Mouse (Mus musculus): ENCODE results near the gene Tm4sf1. TPM values are rescaled to one million over a fixed set of nuclear protein-coding genes. Genes with fewer than 3 reads are reported as not detected.

The Tm4sf1 gene
- polyA plus RNA-seq, 1 experiment, result 43.1 TPM

DNA sequence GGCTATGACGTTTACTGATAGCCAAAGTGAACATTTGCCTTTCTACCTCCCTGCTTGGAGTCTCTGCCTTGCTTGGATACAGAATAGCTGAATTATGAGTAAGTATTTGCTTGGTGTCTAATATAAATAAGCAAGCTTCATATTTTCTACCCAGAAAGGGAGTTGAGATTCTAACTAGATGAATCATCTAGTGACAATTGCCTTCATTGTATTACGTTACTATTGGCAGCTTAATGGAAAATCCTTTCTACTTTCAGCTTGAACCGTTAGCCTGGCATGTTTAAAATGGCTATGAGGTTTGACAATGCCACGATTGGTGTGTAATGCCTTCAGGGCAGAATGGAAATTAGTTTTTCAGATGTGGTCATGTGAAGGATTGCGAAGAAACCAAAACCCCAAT is 2.7 kb upstream of the Tm4sf1 start:
- no peak for TF ChIP-seq CTCF (IDR thresholded peaks at IDR 0.05; ENCODE audit: extremely low read depth, insufficient read depth, low read length)
- Histone ChIP-seq H3K27ac (ENCODE audit: insufficient read depth, low read length) (no peak overlapping the region), H3K4me1 (ENCODE audit: control insufficient read depth, insufficient read depth, low read length) (no peaks in the 10 kb centered on the region; the same call in 1 of the 2 replicates), H3K4me3 (ENCODE audit: insufficient read depth, low read length) (no peak overlapping the region)

GRCm38 (mm10) chr3:57304050-57304449 is 2.3 kb upstream of the Tm4sf1 start:
- Histone ChIP-seq H3K27ac (ENCODE audit: insufficient read depth, low read length) (no peak overlapping the region), H3K4me1 (ENCODE audit: control insufficient read depth, insufficient read depth, low read length) (no peaks in the 10 kb centered on the region; the same call in 1 of the 2 replicates), H3K4me3 (ENCODE audit: insufficient read depth, low read length) (no peak overlapping the region)
- TF ChIP-seq CTCF (IDR thresholded peaks at IDR 0.05; ENCODE audit: extremely low read depth, insufficient read depth, low read length) (no peak), POLR2A (IDR thresholded peaks at IDR 0.05; ENCODE audit: extremely low read depth, insufficient read depth, low read length) (no peak)

DNA sequence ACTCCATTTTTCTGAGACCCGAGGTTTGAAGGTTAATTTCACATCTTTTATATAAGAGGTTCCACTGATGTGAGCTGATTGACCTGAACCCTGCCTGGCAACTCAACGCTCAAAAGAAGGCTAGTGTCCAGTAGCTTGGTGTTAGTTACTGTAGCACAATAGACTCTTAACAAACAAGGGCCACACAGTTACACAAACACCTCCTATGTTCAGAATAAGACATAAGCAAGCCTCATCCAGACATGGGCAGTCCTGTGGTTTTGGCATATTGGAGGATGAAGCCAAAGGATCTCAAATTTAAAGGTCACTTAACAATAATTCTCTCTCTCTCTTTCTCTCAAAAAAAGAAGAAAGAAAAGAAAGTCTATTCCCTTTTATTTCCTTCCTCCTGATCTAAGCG is 1.7 kb upstream of the Tm4sf1 start:
- TF ChIP-seq CTCF (IDR thresholded peaks at IDR 0.05; ENCODE audit: extremely low read depth, insufficient read depth, low read length) (no peak), POLR2A (IDR thresholded peaks at IDR 0.05; ENCODE audit: extremely low read depth, insufficient read depth, low read length) (no peak)
- Histone ChIP-seq H3K27ac (ENCODE audit: insufficient read depth, low read length) (no peak overlapping the region), H3K4me3 (ENCODE audit: insufficient read depth, low read length) (no peak overlapping the region), H3K4me1 (ENCODE audit: control insufficient read depth, insufficient read depth, low read length) (no peaks in the 10 kb centered on the region; the same call in 1 of the 2 replicates)

- no peaks in the 10 kb centered on the region; the same call in 1 of the 2 replicates for H3K4me1 ChIP-seq (ENCODE audit: control insufficient read depth, insufficient read depth, low read length)
- no peak overlapping the region for H3K4me3 ChIP-seq (ENCODE audit: insufficient read depth, low read length)
- H3K27ac ChIP-seq (ENCODE audit: insufficient read depth, low read length), result no peak overlapping the region
- TF ChIP-seq CTCF (IDR thresholded peaks at IDR 0.05; ENCODE audit: extremely low read depth, insufficient read depth, low read length) (no peak), POLR2A (IDR thresholded peaks at IDR 0.05; ENCODE audit: extremely low read depth, insufficient read depth, low read length) (no peak)
These were observed 1.1 kb upstream of the Tm4sf1 start for GRCm38 (mm10) chr3:57302886-57303285.

DNA sequence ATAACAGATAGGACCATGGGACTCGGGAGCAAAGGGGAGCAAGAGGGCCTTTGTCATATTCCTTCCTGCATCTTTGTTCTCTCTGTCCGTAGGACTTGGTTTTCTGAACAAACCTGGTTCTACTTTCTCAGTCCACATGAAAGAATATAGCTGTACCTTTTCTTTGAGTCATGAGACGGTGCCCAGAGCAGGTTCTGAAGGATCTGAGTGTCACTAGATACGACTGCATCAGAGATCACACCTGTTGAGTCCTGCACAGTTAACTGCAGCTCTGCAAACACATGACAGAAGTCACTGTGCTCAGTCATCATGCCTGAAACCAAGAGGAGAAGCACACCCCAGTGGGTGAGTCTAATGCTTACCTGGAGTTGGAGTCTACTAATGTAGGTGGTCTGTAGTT is 422 bp downstream of the Tm4sf1 start:
- Histone ChIP-seq H3K27ac (ENCODE audit: insufficient read depth, low read length) (no peak overlapping the region), H3K4me1 (ENCODE audit: control insufficient read depth, insufficient read depth, low read length) (no peaks in the 10 kb centered on the region; the same call in 1 of the 2 replicates), H3K4me3 (ENCODE audit: insufficient read depth, low read length) (no peak overlapping the region)
- TF ChIP-seq CTCF (IDR thresholded peaks at IDR 0.05; ENCODE audit: extremely low read depth, insufficient read depth, low read length) (no peak), POLR2A (IDR thresholded peaks at IDR 0.05; ENCODE audit: extremely low read depth, insufficient read depth, low read length) (no peak)

DNA sequence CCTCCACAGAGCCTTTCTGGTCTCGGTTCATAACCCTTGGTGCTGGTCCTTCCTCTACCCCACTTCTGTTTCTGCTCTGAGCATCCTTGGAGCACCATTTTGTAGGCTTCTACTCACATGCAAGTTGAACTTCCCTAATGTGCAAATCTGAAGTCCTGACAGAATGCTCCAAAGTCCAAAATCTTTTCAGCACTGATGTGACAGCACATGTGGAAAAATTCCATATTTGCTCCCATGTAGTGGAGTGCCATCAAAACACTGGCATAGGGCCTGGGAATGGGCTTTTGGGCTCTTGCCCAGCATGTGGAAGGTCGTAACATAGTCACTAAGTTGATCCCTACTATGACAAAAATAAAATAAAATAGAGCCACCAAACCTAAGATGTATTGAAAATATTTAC is 3.8 kb downstream of the Tm4sf1 start:
- no peak overlapping the region for H3K27ac ChIP-seq (ENCODE audit: insufficient read depth, low read length)
- TF ChIP-seq CTCF (IDR thresholded peaks at IDR 0.05; ENCODE audit: extremely low read depth, insufficient read depth, low read length) (no peak), POLR2A (IDR thresholded peaks at IDR 0.05; ENCODE audit: extremely low read depth, insufficient read depth, low read length) (no peak)
- H3K4me1 ChIP-seq (ENCODE audit: control insufficient read depth, insufficient read depth, low read length), result no peaks in the 10 kb centered on the region
- no peak overlapping the region for H3K4me3 ChIP-seq (ENCODE audit: insufficient read depth, low read length)

DNA sequence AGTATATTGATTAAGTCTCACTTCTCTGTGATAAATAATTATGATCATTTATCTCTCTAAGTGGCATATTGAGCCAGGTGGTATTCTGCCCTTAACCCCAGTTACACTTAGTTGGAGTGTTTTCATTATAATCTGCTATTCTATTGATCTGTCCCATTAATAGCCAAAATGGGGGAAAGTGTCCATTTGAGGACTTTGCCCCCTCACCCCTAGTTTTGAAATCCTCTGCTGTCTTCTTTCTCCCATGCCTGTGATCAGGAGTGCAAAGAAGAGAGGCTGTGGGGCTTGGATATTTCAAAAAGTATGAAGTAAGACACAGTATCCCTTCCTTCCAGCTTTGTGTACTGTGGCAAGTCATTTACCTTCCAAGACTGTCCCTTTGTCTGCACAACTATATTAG is 5.2 kb downstream of the Tm4sf1 start:
- no peak for TF ChIP-seq CTCF (IDR thresholded peaks at IDR 0.05; ENCODE audit: extremely low read depth, insufficient read depth, low read length)
- no peak for TF ChIP-seq POLR2A (IDR thresholded peaks at IDR 0.05; ENCODE audit: extremely low read depth, insufficient read depth, low read length)
- Histone ChIP-seq H3K4me1 (ENCODE audit: control insufficient read depth, insufficient read depth, low read length) (no peaks in the 10 kb centered on the region), H3K27ac (ENCODE audit: insufficient read depth, low read length) (no peak overlapping the region), H3K4me3 (ENCODE audit: insufficient read depth, low read length) (no peak overlapping the region)

DNA sequence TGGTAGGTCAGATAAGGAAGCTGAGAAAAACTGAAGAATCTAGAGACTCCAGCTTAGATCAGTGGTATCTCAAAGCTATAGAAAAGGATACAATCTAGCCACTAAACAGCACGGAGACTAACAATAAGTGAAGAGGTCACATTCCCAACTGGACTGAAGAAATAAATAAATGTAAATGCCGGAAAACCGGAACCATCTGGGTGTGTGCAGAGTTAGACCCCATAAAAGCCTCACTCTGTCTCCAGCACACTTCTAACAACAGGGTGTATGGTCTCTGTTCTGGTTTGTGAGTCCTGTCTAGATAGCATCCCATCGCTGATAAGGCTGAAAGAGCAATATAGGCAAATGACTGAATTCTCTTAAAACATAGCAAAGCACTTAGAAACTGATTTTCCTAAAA is 6.2 kb downstream of the Tm4sf1 start:
- no peaks in the 10 kb centered on the region for H3K4me1 ChIP-seq (ENCODE audit: control insufficient read depth, insufficient read depth, low read length)
- no peak overlapping the region for H3K27ac ChIP-seq (ENCODE audit: insufficient read depth, low read length)
- H3K4me3 ChIP-seq (ENCODE audit: insufficient read depth, low read length), result no peak overlapping the region
- TF ChIP-seq POLR2A (IDR thresholded peaks at IDR 0.05; ENCODE audit: extremely low read depth, insufficient read depth, low read length) (no peak), CTCF (IDR thresholded peaks at IDR 0.05; ENCODE audit: extremely low read depth, insufficient read depth, low read length) (no peak)

DNA sequence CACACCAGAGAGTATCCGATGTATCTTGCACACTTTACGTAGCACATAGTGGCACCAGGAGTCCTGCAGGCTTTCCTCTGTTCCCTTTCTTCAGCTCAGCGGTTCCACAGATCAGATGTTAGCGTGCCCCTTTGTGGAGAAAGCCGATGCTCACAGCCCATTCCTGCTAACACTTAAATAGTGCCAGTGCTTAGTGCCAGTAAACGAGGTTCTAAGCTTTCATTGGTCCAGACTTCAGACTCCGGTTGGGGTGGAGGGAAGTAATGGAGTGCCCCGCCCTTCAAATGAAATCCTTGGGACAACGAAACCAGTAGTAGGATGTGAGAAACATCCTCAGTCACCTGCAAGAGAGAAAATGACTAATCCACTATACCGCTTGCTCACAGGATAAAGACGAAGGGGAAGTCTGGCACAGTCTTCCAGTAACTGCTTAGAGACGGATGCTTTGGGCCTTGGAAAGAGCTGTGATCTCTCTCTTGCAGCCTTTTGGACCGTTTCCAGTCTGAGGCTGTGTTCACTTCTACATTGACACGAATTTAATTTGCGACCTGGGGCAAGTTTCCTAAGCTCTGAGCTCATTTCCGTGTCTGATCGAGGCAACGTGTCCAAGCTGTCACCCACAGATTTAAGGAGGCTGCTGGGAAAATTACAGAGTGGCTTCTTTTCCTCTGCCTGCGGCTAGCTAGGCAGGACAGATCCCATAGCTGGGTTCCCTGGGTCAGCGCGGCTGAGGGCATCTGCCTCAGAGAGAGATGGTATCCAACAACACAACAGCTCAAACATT is 6.9 kb downstream of the Tm4sf1 start:
- H3K4me1 ChIP-seq (ENCODE audit: control insufficient read depth, insufficient read depth, low read length), result no peaks in the 10 kb centered on the region
- no peak for TF ChIP-seq CTCF (IDR thresholded peaks at IDR 0.05; ENCODE audit: extremely low read depth, insufficient read depth, low read length)
- TF ChIP-seq POLR2A (IDR thresholded peaks at IDR 0.05; ENCODE audit: extremely low read depth, insufficient read depth, low read length), result 0 out of 2 replicates have a peak, but pooled peaks have one; percentile 18
- peak overlapping the region; percentile 18; the same call in 1 of the 2 replicates for H3K27ac ChIP-seq (ENCODE audit: insufficient read depth, low read length)
- peak overlapping the region; percentile 18 for H3K4me3 ChIP-seq (ENCODE audit: insufficient read depth, low read length)

DNA sequence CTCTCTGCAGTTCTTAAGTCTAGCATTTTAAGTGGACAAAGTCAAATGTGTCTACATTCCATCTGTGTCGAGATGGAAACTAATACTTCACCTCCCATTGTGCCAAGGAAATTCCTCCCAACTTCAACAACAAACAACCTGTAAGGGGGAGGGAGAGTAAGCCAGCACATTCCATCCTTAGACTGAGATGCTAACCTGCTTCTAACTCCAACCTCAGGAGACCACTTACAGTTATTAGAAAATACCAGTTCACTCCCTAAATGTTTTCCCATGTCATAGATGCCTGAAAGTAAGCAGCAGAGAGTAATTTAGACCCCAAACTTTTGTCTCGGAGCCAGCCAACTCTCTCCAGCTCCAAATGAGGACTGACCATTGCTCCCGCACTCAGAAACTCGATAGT is 7.9 kb downstream of the Tm4sf1 start:
- Histone ChIP-seq H3K27ac (ENCODE audit: insufficient read depth, low read length) (peak overlapping the region; percentile 83; the same call in 1 of the 2 replicates), H3K4me3 (ENCODE audit: insufficient read depth, low read length) (peak overlapping the region; percentile 18; the same call in 1 of the 2 replicates), H3K4me1 (ENCODE audit: control insufficient read depth, insufficient read depth, low read length) (no peaks in the 10 kb centered on the region)
- no peak for TF ChIP-seq POLR2A (IDR thresholded peaks at IDR 0.05; ENCODE audit: extremely low read depth, insufficient read depth, low read length)
- TF ChIP-seq CTCF (IDR thresholded peaks at IDR 0.05; ENCODE audit: extremely low read depth, insufficient read depth, low read length), result no peak

Measured in cortical plate, adult 2 months (tissue).